Mouse (Mus musculus): ENCODE measurements around the gene Abracl. TPM values are rescaled to one million over a fixed set of nuclear protein-coding genes. Genes with fewer than 3 reads are reported as not detected.

Gene Abracl
- total RNA-seq, 2 experiments from 2014 or later: 316 to 354 TPM

Other genes starting within 250 kb of the Abracl start
- 1.5 and 1.9 TPM in 2 replicates for gene Txlnb, start 227.1 kb downstream of the Abracl start, total RNA-seq (2014; fragmentation: Nextera tagmentation)
- 0.73 and 1.6 TPM in 2 replicates for gene Txlnb, start 227.1 kb downstream of the Abracl start, total RNA-seq (2017)
- 15.8 and 17.3 TPM in 2 replicates for gene Heca, start 75.2 kb downstream of the Abracl start, total RNA-seq (2014; fragmentation: Nextera tagmentation)
- 16.0 and 35.8 TPM in 2 replicates for gene Heca, start 75.2 kb downstream of the Abracl start, total RNA-seq (2017)
- 55.7 and 61.4 TPM in 2 replicates for gene Reps1, start 32.6 kb upstream of the Abracl start, total RNA-seq (2014; fragmentation: Nextera tagmentation)
- 39.0 and 59.0 TPM in 2 replicates for gene Reps1, start 32.6 kb upstream of the Abracl start, total RNA-seq (2017)
- not detected in 2 replicates for gene Ect2l, start 187.6 kb upstream of the Abracl start, total RNA-seq (2014; fragmentation: Nextera tagmentation)
- gene Ect2l, start 187.6 kb upstream of the Abracl start, total RNA-seq (2017): not detected in 2 replicates
- gene Ccdc28a, start 211.7 kb upstream of the Abracl start, total RNA-seq (2014; fragmentation: Nextera tagmentation): 9.1 and 22.1 TPM in 2 replicates
- gene Ccdc28a, start 211.7 kb upstream of the Abracl start, total RNA-seq (2017): 4.7 and 6.7 TPM in 2 replicates

Measured in granulocyte monocyte progenitor cell, adult 5-6 weeks (primary cell).